Mouse (Mus musculus): ENCODE measurements around the gene Pramel5. TPM values are rescaled to one million over a fixed set of nuclear protein-coding genes. Genes with fewer than 3 reads are reported as not detected.
"Not testable (repeated sequence)": the region's sequence is repeated elsewhere in the genome, so short reads cannot be mapped to it uniquely, and the experiment has no call there.

Gene Pramel5
- polyA plus RNA-seq (2015; fragmentation: Nextera tagmentation; extraction: Ambion mirVana) = not detected in 2 replicates

DNA sequence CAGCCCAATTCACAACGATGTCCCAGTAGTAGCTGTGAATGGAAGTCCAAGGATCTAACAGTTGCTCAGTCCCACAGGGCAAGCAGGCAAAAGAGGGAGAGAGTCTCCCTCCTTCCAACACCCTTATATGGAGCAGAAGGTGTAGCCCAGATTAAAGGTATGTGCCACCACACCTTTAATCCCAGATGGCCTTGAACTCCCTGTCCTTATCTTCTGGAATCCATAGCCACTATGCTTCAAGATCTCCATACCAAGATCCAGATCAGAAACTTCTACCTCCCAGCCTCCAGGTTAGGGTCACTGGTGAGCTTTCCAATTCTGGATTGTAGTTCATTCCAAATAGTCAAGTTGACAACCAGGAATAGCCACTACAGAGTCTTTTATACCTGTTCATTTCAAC, at the start of gene Pramel5:
Gene Pramel5 (minus strand): TSS at position 101 of the 400 bp plus-strand sequence.
- H3K27ac ChIP-seq (replicated peaks); H3K4me2 ChIP-seq; H3K4me3 ChIP-seq (replicated peaks); H3K36me3 ChIP-seq (replicated peaks); H3K27me3 ChIP-seq; H3K9ac ChIP-seq; H3K9me3 ChIP-seq (replicated peaks); H3K4me1 ChIP-seq (replicated peaks); ATAC-seq (ENCODE audit: insufficient read depth): not testable (repeated sequence)
- 53% methylated on average over 1 of the region's 1 CpGs for WGBS (ENCODE audit: insufficient replicate concordance)

DNA sequence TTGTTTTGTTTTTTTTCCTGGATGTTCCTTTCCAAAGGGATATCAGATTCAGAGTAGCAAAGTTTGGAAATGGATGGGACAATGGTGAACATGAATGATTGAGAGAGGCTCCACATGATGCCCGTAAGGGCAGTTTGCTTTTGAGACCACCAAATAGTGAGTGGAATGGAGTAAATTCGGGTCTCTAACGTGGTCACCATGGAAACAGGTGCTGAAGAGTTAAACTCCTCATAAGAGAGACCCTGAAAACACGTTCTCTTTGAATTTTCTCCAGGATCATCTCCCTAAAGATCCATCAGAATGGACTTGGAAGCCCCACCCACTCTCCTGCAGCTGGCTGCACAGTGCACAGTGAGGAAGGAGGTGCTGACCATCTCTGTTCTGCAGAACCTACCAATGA, 49.7 kb upstream of the Pramel5 start, which contains the start of gene Gm13128:
Gene Gm13128 (plus strand): TSS at position 301 of the 400 bp plus-strand sequence.
- not testable (repeated sequence) for H3K27ac ChIP-seq (replicated peaks); ATAC-seq (ENCODE audit: insufficient read depth); H3K4me1 ChIP-seq (replicated peaks); H3K4me3 ChIP-seq (replicated peaks); H3K36me3 ChIP-seq (replicated peaks); H3K9ac ChIP-seq; H3K4me2 ChIP-seq; H3K27me3 ChIP-seq; H3K9me3 ChIP-seq (replicated peaks)
- WGBS (ENCODE audit: insufficient replicate concordance) = 51% methylated on average over 4 of the region's 4 CpGs

DNA sequence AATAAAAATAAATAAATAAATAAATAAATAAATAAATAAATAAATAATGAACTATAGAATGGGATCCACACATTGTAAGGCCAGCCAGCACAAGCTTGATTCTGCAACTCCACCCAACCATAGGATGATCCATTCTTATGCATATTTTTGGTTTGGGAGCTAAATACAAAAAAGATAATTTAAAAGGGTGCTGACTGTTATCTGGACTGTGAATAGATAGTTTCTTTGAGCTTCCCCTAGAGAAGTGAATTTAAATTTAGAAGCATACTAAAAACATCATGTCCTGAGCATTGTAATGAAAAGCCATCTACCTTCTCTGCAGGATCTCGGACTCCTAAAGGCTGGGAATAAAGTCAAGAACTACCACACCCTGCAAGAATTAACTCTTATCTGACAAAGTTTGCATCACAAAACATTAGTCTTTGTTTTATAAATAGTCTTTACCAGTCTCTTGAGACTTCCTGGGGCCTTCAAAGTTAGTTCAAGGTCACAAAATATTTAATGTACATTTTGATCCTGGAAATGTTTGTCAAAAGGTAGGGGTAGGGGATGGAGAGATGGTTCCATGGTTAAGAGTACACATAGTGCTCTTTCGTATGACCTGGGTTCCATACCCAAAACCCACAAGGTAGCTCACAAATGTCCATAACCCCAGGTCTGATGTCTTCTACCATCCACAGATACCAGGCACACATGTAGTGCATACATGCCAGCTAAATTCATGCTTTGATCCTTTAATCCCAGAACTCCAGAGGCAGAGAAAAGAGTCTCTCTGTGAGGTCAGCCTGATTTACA, 32.6 kb upstream of the Pramel5 start:
- H3K9me3 ChIP-seq (replicated peaks); ATAC-seq (ENCODE audit: insufficient read depth); H3K9ac ChIP-seq; H3K4me1 ChIP-seq (replicated peaks); H3K4me3 ChIP-seq (replicated peaks); H3K27me3 ChIP-seq; H3K4me2 ChIP-seq; H3K36me3 ChIP-seq (replicated peaks); H3K27ac ChIP-seq (replicated peaks): not testable (repeated sequence)
- 48% methylated on average over 2 of the region's 2 CpGs for WGBS (ENCODE audit: insufficient replicate concordance)

DNA sequence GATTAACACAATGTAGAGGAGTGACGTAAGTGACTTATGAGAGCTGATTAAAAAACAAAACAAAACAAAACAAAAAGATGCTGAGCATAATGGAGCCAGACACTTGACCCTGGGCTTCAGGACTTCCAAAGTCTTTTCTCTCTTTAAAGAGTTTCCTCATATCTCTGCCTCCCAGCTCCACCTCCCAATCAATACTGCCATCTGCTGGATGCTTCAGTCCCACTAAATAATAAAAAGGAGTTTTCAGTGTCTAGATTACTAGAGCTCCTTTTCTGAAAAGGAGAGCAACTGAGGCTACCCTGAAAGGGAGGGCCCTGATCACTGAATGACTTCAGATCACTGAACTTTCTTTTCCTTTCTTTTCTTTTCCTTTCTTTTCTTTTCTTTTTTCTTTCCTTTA, 19.1 kb upstream of the Pramel5 start:
- not testable (repeated sequence) for ATAC-seq (ENCODE audit: insufficient read depth); H3K4me1 ChIP-seq (replicated peaks); H3K4me3 ChIP-seq (replicated peaks); H3K9ac ChIP-seq; H3K4me2 ChIP-seq; H3K27ac ChIP-seq (replicated peaks); H3K27me3 ChIP-seq; H3K9me3 ChIP-seq (replicated peaks); H3K36me3 ChIP-seq (replicated peaks)
- 33% methylated on average over 1 of the region's 1 CpGs for WGBS (ENCODE audit: insufficient replicate concordance)

DNA sequence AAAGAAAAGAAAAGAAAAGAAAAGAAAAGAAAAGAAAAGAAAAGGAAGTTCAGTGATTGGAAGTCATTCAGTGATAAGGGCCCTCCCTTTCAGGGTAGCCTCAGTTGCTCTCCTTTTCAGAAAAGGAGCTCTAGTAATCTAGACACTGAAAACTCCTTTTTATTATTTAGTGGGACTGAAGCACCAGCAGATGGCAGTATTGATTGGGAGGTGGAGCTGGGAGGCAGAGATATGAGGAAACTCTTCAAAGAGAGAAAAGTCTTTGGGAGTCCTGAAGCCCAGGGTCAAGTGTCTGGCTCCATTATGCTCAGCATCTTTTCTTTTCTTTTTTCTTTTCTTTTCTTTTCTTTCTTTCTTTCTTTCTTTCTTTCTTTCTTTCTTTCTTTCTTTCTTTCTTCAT, 25.5 kb downstream of the Pramel5 start:
- ATAC-seq (ENCODE audit: insufficient read depth); H3K9ac ChIP-seq; H3K27ac ChIP-seq (replicated peaks); H3K36me3 ChIP-seq (replicated peaks); H3K27me3 ChIP-seq; H3K4me2 ChIP-seq; H3K4me3 ChIP-seq (replicated peaks); H3K9me3 ChIP-seq (replicated peaks); H3K4me1 ChIP-seq (replicated peaks): not testable (repeated sequence)

Other genes starting within 250 kb of the Pramel5 start
- gene Pramel4, start 221.4 kb downstream of the Pramel5 start, polyA plus RNA-seq (2015; fragmentation: Nextera tagmentation; extraction: Ambion mirVana) = not detected in 2 replicates
- gene Gm13102, start 174.0 kb downstream of the Pramel5 start, polyA plus RNA-seq (2015; fragmentation: Nextera tagmentation; extraction: Ambion mirVana) = not detected in 2 replicates
- not detected in 2 replicates for gene Oog3, start 117.8 kb downstream of the Pramel5 start, polyA plus RNA-seq (2015; fragmentation: Nextera tagmentation; extraction: Ambion mirVana)
- gene Oog2, start 89.8 kb downstream of the Pramel5 start, polyA plus RNA-seq (2015; fragmentation: Nextera tagmentation; extraction: Ambion mirVana) = not detected in 2 replicates
- gene C87977, start 67.2 kb downstream of the Pramel5 start, polyA plus RNA-seq (2015; fragmentation: Nextera tagmentation; extraction: Ambion mirVana) = not detected in 2 replicates
- gene Gm13128, start 49.8 kb upstream of the Pramel5 start, polyA plus RNA-seq (2015; fragmentation: Nextera tagmentation; extraction: Ambion mirVana) = not detected in 2 replicates
- not detected in 2 replicates for gene Gm13119, start 77.5 kb upstream of the Pramel5 start, polyA plus RNA-seq (2015; fragmentation: Nextera tagmentation; extraction: Ambion mirVana)
- gene Pramef20, start 97.4 kb upstream of the Pramel5 start, polyA plus RNA-seq (2015; fragmentation: Nextera tagmentation; extraction: Ambion mirVana) = not detected in 2 replicates
- not detected in 2 replicates for gene Pramef12, start 128.0 kb upstream of the Pramel5 start, polyA plus RNA-seq (2015; fragmentation: Nextera tagmentation; extraction: Ambion mirVana)
- gene 1700012P22Rik, start 158.3 kb upstream of the Pramel5 start, polyA plus RNA-seq (2015; fragmentation: Nextera tagmentation; extraction: Ambion mirVana) = not detected in 2 replicates
- not detected in 2 replicates for gene Gm9944, start 172.8 kb upstream of the Pramel5 start, polyA plus RNA-seq (2015; fragmentation: Nextera tagmentation; extraction: Ambion mirVana)
- gene Aadacl3, start 183.3 kb upstream of the Pramel5 start, polyA plus RNA-seq (2015; fragmentation: Nextera tagmentation; extraction: Ambion mirVana) = not detected in 2 replicates
- gene 9430007A20Rik, start 239.3 kb upstream of the Pramel5 start, polyA plus RNA-seq (2015; fragmentation: Nextera tagmentation; extraction: Ambion mirVana) = not detected in 2 replicates

All from liver, embryonic 15.5 days (tissue).